Mouse (Mus musculus) cortical plate, adult 2 months (tissue): ENCODE measurements around the gene Olfr167.
"Not testable (repeated sequence)": the region's sequence is repeated elsewhere in the genome, so short reads cannot be mapped to it uniquely, and the experiment has no call there.

Experiments
- CTCF ChIP-seq: fragments of 200-500 bp; IDR thresholded peaks from 2 replicates; pipeline ENCODE4 v1.5.1; 2011; ENCODE audit warnings: mild to moderate bottlenecking, control low read depth, low read length; ENCODE audit not compliant: insufficient read depth; ENCODE audit errors: extremely low read depth
- POLR2A ChIP-seq: fragments of 200-500 bp; IDR thresholded peaks from 2 replicates; pipeline ENCODE4 v1.6.1; 2011; ENCODE audit warnings: mild to moderate bottlenecking, low read length, control low read depth; ENCODE audit not compliant: insufficient read depth; ENCODE audit errors: extremely low read depth

- not testable (repeated sequence) for TF ChIP-seq POLR2A, CTCF
Measured at GRCm38 (mm10) chr16:19553429-19553828, 31.4 kb upstream of the Olfr167 start.
